8 mouse cellular contexts compared by ENCODE assay signal in the genomic region with DNA sequence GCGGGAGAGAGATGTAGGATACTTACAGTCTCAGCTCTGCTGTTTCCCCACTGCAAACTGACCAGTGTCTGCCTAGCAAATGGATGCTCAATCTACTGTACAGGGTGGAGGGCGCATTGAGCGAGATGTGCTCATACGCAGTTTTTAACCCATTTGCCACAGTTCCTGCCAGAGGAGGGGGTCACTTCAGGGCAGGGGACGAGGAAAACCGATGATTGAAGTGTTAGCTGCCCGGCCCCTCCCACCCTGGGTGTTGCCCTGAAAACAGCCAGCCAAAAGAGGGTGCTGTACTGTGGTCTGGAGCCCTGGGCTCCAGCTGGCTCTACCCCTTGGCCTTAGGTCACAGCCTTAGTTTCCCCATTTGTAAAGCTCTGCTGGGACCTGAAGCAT. TPM values are rescaled to one million over a fixed set of nuclear protein-coding genes. Genes with fewer than 3 reads are reported as not detected.
A peak's percentile ranks its signal among the peaks of the same experiment; 100 is the strongest.
DNase-seq lines count a peak whose midpoint lies in the region; ATAC-seq and TF ChIP-seq lines count a peak whose summit lies in the region.

No protein-coding gene starts in this region.

- no peak overlapping the region for H3K9ac ChIP-seq in ES-Bruce4 (ENCODE audit: low read depth, poor library complexity, severe bottlenecking)
- peak overlapping the region; percentile 61 for H3K9ac ChIP-seq in lung, embryonic 16.5 days (ENCODE audit: low read length)

- peak overlapping the region; percentile 97 for H3K4me3 ChIP-seq in gastrocnemius, adult 2 months
- peak overlapping the region; percentile 98; the same call in 1 of the 2 replicates for H3K4me3 ChIP-seq in ES-Bruce4 (ENCODE audit: low read depth, low read length)
- peak overlapping the region; percentile 65 for H3K4me3 ChIP-seq in hindbrain, embryonic 10.5 days
- H3K4me3 ChIP-seq in lung, embryonic 16.5 days (ENCODE audit: low read length) = peak overlapping the region; percentile 86

- TF ChIP-seq POLR2A in ES-Bruce4 (IDR thresholded peaks at IDR 0.05; ENCODE audit: insufficient read depth, low read length) = no peak

- ATAC-seq in lung, embryonic 16.5 days (ENCODE audit: low read depth) = peak; percentile 4; the same call in 1 of the 2 replicates
- ATAC-seq in frontal cortex, adult (ENCODE audit: low TSS enrichment) = no peak

- peak overlapping the region; percentile 94 for H3K4me2 ChIP-seq in lung, embryonic 16.5 days (ENCODE audit: low read depth, low read length)

- no peak for TF ChIP-seq CTCF in gastrocnemius, adult 2 months (IDR thresholded peaks at IDR 0.05)
- TF ChIP-seq CTCF in ES-Bruce4 (IDR thresholded peaks at IDR 0.05; ENCODE audit: low read depth, low read length) = peak; percentile 13

- WGBS in hindbrain, embryonic 10.5 days = 20% methylated on average over 7 of the region's 7 CpGs
- 0% methylated on average over 7 of the region's 7 CpGs for WGBS in lung, embryonic 16.5 days

- H3K27ac ChIP-seq in gastrocnemius, adult 2 months = peak overlapping the region; percentile 98
- H3K27ac ChIP-seq in ES-Bruce4 (ENCODE audit: insufficient read depth, low read length) = no peak overlapping the region
- H3K27ac ChIP-seq in hindbrain, embryonic 10.5 days = peak overlapping the region; percentile 99
- peak overlapping the region; percentile 99 for H3K27ac ChIP-seq in lung, embryonic 16.5 days (ENCODE audit: low read length)

- no peaks in the 10 kb centered on the region for H3K9me3 ChIP-seq in ES-Bruce4 (replicated peaks; ENCODE audit: control insufficient read depth, insufficient read depth, low read length, poor library complexity, severe bottlenecking)
- no peaks in the 10 kb centered on the region for H3K9me3 ChIP-seq in hindbrain, embryonic 10.5 days
- no peaks in the 10 kb centered on the region for H3K9me3 ChIP-seq in lung, embryonic 16.5 days (ENCODE audit: control insufficient read depth, low read length)

- H3K4me1 ChIP-seq in ES-Bruce4 (ENCODE audit: control insufficient read depth, insufficient read depth, low read length) = no peaks in the 10 kb centered on the region
- peaks cover 63% of the 10 kb centered on the region for H3K4me1 ChIP-seq in hindbrain, embryonic 10.5 days (replicated peaks)
- H3K4me1 ChIP-seq in lung, embryonic 16.5 days (replicated peaks; ENCODE audit: control insufficient read depth, insufficient read depth, low read length) = peaks cover 50% of the 10 kb centered on the region

- TF ChIP-seq EP300 in ES-Bruce4 (IDR thresholded peaks at IDR 0.05; ENCODE audit: insufficient read depth, low read depth, low read length) = no peak

- intact Hi-C loops in gastrocnemius, adult 2 months (cut with DNase I) = no loop called here
- intact Hi-C loops in gastrocnemius, postnatal 14 days (cut with DNase I; ENCODE audit: low total_unique reads) = no loop called here

- H3K36me3 ChIP-seq in ES-Bruce4 (ENCODE audit: control insufficient read depth, insufficient read depth, low read length, poor library complexity, severe bottlenecking) = 0 out of 2 replicates have a peak, but pooled peaks cover 8% of the 10 kb centered on the region
- H3K36me3 ChIP-seq in hindbrain, embryonic 10.5 days = peaks cover 10% of the 10 kb centered on the region
- peaks cover 6% of the 10 kb centered on the region for H3K36me3 ChIP-seq in lung, embryonic 16.5 days (ENCODE audit: control insufficient read depth, insufficient read depth, low read length)

- no peaks in the 10 kb centered on the region for H3K27me3 ChIP-seq in ES-Bruce4 (ENCODE audit: control insufficient read depth, insufficient read depth, low read length, poor library complexity, severe bottlenecking)
- H3K27me3 ChIP-seq in hindbrain, embryonic 10.5 days (ENCODE audit: insufficient read depth, poor library complexity, severe bottlenecking) = peaks cover 31% of the 10 kb centered on the region
- no peaks in the 10 kb centered on the region for H3K27me3 ChIP-seq in lung, embryonic 16.5 days (ENCODE audit: control insufficient read depth, insufficient read depth, low read depth, low read length)

- peak; percentile 55 for DNase-seq in gastrocnemius, adult 2 months
- DNase-seq in gastrocnemius, postnatal 14 days = no peak
- DNase-seq in hindbrain, embryonic 10.5 days (ENCODE audit: low spot score) = no peak
- DNase-seq in gastrocnemius, adult 18-20 months (ENCODE audit: low spot score) = no peak
- no peak for DNase-seq in layer of hippocampus, adult 8-10 months (ENCODE audit: low spot score in 2 of 2)

RNA-seq across cellular contexts. Expression of gene Tspan4, which starts 1.9 kb away (rescaled TPM):
- 1 to 10 TPM; 7.6 to 8.2 TPM for total RNA-seq in gastrocnemius, adult 2 months (2021)
- total RNA-seq in gastrocnemius, postnatal 14 days (2021) = 10 to 100 TPM; 15.3 TPM
- polyA plus RNA-seq in ES-Bruce4 (2011; ENCODE audit: insufficient read depth, insufficient read length, low read depth, missing spikeins) = 37.4 and 39.9 TPM in 2 replicates
- 36.3 and 38.6 TPM in 2 replicates for polyA plus RNA-seq in hindbrain, embryonic 10.5 days (2016; fragmentation: Nextera tagmentation; extraction: Ambion mirVana)
- polyA plus RNA-seq in lung, embryonic 16.5 days (2015; fragmentation: Nextera tagmentation; extraction: Ambion mirVana) = 88.3 and 91.2 TPM in 2 replicates
- total RNA-seq in gastrocnemius, adult 18-20 months (2021) = 1 to 10 TPM; 6.6 to 7.1 TPM
- total RNA-seq in layer of hippocampus, adult 8-10 months (2022) = 10 to 100 TPM; 14.7 to 38.7 (median 26.7) TPM

RNA-seq across cellular contexts. Expression of gene Polr2l, which starts 2.0 kb away (rescaled TPM):
- 10 to 100 TPM; 55.5 to 58.8 TPM for total RNA-seq in gastrocnemius, adult 2 months (2021)
- total RNA-seq in gastrocnemius, postnatal 14 days (2021) = 10 to 100 TPM; 47.7 to 49.8 TPM
- polyA plus RNA-seq in ES-Bruce4 (2011; ENCODE audit: insufficient read depth, insufficient read length, low read depth, missing spikeins) = 12.1 and 15.3 TPM in 2 replicates
- 89.5 and 90.0 TPM in 2 replicates for polyA plus RNA-seq in hindbrain, embryonic 10.5 days (2016; fragmentation: Nextera tagmentation; extraction: Ambion mirVana)
- polyA plus RNA-seq in lung, embryonic 16.5 days (2015; fragmentation: Nextera tagmentation; extraction: Ambion mirVana) = 59.9 and 61.3 TPM in 2 replicates
- total RNA-seq in gastrocnemius, adult 18-20 months (2021) = 10 to 100 TPM; 62.0 to 64.3 TPM
- 10 to 100 TPM; 32.4 to 40.6 (median 35.1) TPM for total RNA-seq in layer of hippocampus, adult 8-10 months (2022)

RNA-seq across cellular contexts. Expression of gene Cd151, which starts 9.8 kb away (rescaled TPM):
- 10 to 100 TPM; 83.2 to 90.2 TPM for total RNA-seq in gastrocnemius, adult 2 months (2021)
- total RNA-seq in gastrocnemius, postnatal 14 days (2021) = 10 to 100 TPM; 79.8 to 82.0 TPM
- 99.0 and 107 TPM in 2 replicates for polyA plus RNA-seq in ES-Bruce4 (2011; ENCODE audit: insufficient read depth, insufficient read length, low read depth, missing spikeins)
- polyA plus RNA-seq in hindbrain, embryonic 10.5 days (2016; fragmentation: Nextera tagmentation; extraction: Ambion mirVana) = 26.0 and 29.7 TPM in 2 replicates
- polyA plus RNA-seq in lung, embryonic 16.5 days (2015; fragmentation: Nextera tagmentation; extraction: Ambion mirVana) = 36.4 and 39.3 TPM in 2 replicates
- total RNA-seq in gastrocnemius, adult 18-20 months (2021) = 10 to 100 TPM; 82.6 to 90.7 TPM
- total RNA-seq in layer of hippocampus, adult 8-10 months (2022) = 10 to 100 TPM; 27.3 to 42.2 (median 32.0) TPM

RNA-seq across cellular contexts. Expression of gene Cracr2b, which starts 16.1 kb away (rescaled TPM):
- total RNA-seq in gastrocnemius, adult 2 months (2021) = 1 to 10 TPM; 6.1 to 6.3 TPM
- 10 to 100 TPM in 1 of 2 experiments, 1 to 10 TPM in 1; 6.5 to 14.3 TPM for total RNA-seq in gastrocnemius, postnatal 14 days (2021)
- polyA plus RNA-seq in ES-Bruce4 (2011; ENCODE audit: insufficient read depth, insufficient read length, low read depth, missing spikeins) = 13.5 and 14.0 TPM in 2 replicates
- polyA plus RNA-seq in hindbrain, embryonic 10.5 days (2016; fragmentation: Nextera tagmentation; extraction: Ambion mirVana) = 8.1 and 9.1 TPM in 2 replicates
- 39.3 and 42.0 TPM in 2 replicates for polyA plus RNA-seq in lung, embryonic 16.5 days (2015; fragmentation: Nextera tagmentation; extraction: Ambion mirVana)
- 1 to 10 TPM; 7.2 to 8.9 TPM for total RNA-seq in gastrocnemius, adult 18-20 months (2021)
- 1 to 10 TPM; 4.0 to 5.8 (median 4.9) TPM for total RNA-seq in layer of hippocampus, adult 8-10 months (2022)

RNA-seq across cellular contexts. Expression of gene Pnpla2, which starts 22.0 kb away (rescaled TPM):
- 100 to 1,000 TPM; 345 to 348 TPM for total RNA-seq in gastrocnemius, adult 2 months (2021)
- total RNA-seq in gastrocnemius, postnatal 14 days (2021) = 100 to 1,000 TPM; 188 to 332 TPM
- polyA plus RNA-seq in ES-Bruce4 (2011; ENCODE audit: insufficient read depth, insufficient read length, low read depth, missing spikeins) = 33.3 and 43.5 TPM in 2 replicates
- polyA plus RNA-seq in hindbrain, embryonic 10.5 days (2016; fragmentation: Nextera tagmentation; extraction: Ambion mirVana) = 19.3 and 20.3 TPM in 2 replicates
- polyA plus RNA-seq in lung, embryonic 16.5 days (2015; fragmentation: Nextera tagmentation; extraction: Ambion mirVana) = 42.9 and 46.2 TPM in 2 replicates
- total RNA-seq in gastrocnemius, adult 18-20 months (2021) = 100 to 1,000 TPM; 288 to 309 TPM
- 10 to 100 TPM; 23.0 to 31.8 (median 24.3) TPM for total RNA-seq in layer of hippocampus, adult 8-10 months (2022)
